Comparison of ENCODE assay signal across 11 mouse cellular contexts in genomic region chr6:114283278-114283770, GRCm38 (mm10). TPM values are rescaled to one million over a fixed set of nuclear protein-coding genes. Genes with fewer than 3 reads are reported as not detected.
DNase-seq lines count a peak whose midpoint lies in the region; ATAC-seq and TF ChIP-seq lines count a peak whose summit lies in the region.
"Had no signal": no experiment of that assay in that cellular context is flagged by ENCODE, and none has a peak within 500 bp of the region (broad histone marks: within the 10 kb centered on the region; RNA-seq: fewer than 3 reads in every experiment).

No protein-coding gene starts in this region.

- no peak for DNase-seq in heart, embryonic 10.5 days (ENCODE audit: low spot score)
- peak; percentile 19 for DNase-seq in hindbrain, embryonic 10.5 days (ENCODE audit: low spot score)
- no peak for DNase-seq in lung, postnatal 0 days (ENCODE audit: low spot score)
- no peak for DNase-seq in adrenal gland, postnatal 25 days
- DNase-seq in gastrocnemius, postnatal 10 days = no peak

- H3K27ac ChIP-seq in heart, embryonic 10.5 days = no peak overlapping the region
- H3K27ac ChIP-seq in heart, embryonic 11.5 days (ENCODE audit: low read depth, low read length) = no peak overlapping the region
- peak overlapping the region; percentile 94 for H3K27ac ChIP-seq in cortical plate, adult 2 months (ENCODE audit: insufficient read depth, low read length)
- H3K27ac ChIP-seq in hindbrain, embryonic 10.5 days = peak overlapping the region; percentile 77
- H3K27ac ChIP-seq in midbrain, embryonic 15.5 days = peak overlapping the region; percentile 81
- no peak overlapping the region for H3K27ac ChIP-seq in lung, postnatal 0 days (ENCODE audit: low read length)
- H3K27ac ChIP-seq: heart, embryonic 15.5 days; limb, embryonic 15.5 days had no signal

- peaks cover 89% of the 10 kb centered on the region for H3K27me3 ChIP-seq in heart, embryonic 10.5 days (ENCODE audit: insufficient read depth, poor library complexity, severe bottlenecking)
- peaks cover 78% of the 10 kb centered on the region for H3K27me3 ChIP-seq in heart, embryonic 11.5 days (ENCODE audit: control insufficient read depth, insufficient read depth, low read length)
- H3K27me3 ChIP-seq in hindbrain, embryonic 10.5 days (ENCODE audit: insufficient read depth, poor library complexity, severe bottlenecking) = peaks cover 95% of the 10 kb centered on the region
- no peaks in the 10 kb centered on the region for H3K27me3 ChIP-seq in midbrain, embryonic 15.5 days (replicated peaks)
- H3K27me3 ChIP-seq in lung, postnatal 0 days (replicated peaks; ENCODE audit: insufficient read depth, low read length) = peaks cover 40% of the 10 kb centered on the region

- no peaks in the 10 kb centered on the region for H3K36me3 ChIP-seq in heart, embryonic 10.5 days
- H3K36me3 ChIP-seq in heart, embryonic 11.5 days (ENCODE audit: control insufficient read depth, insufficient read depth, low read length) = no peaks in the 10 kb centered on the region
- no peaks in the 10 kb centered on the region for H3K36me3 ChIP-seq in hindbrain, embryonic 10.5 days
- no peaks in the 10 kb centered on the region for H3K36me3 ChIP-seq in midbrain, embryonic 15.5 days (replicated peaks)
- H3K36me3 ChIP-seq in lung, postnatal 0 days (ENCODE audit: insufficient read depth, low read length) = no peaks in the 10 kb centered on the region
- H3K36me3 ChIP-seq: heart, embryonic 15.5 days; limb, embryonic 15.5 days had no signal

- H3K4me1 ChIP-seq in heart, embryonic 10.5 days = peaks cover 13% of the 10 kb centered on the region
- H3K4me1 ChIP-seq in heart, embryonic 11.5 days (ENCODE audit: control insufficient read depth, insufficient read depth, low read length) = peaks cover 5% of the 10 kb centered on the region
- H3K4me1 ChIP-seq in cortical plate, adult 2 months (ENCODE audit: control insufficient read depth, insufficient read depth, low read length) = peaks cover 5% of the 10 kb centered on the region
- H3K4me1 ChIP-seq in hindbrain, embryonic 10.5 days (replicated peaks) = peaks cover 30% of the 10 kb centered on the region
- H3K4me1 ChIP-seq in midbrain, embryonic 15.5 days = peaks cover 56% of the 10 kb centered on the region
- H3K4me1 ChIP-seq in lung, postnatal 0 days (ENCODE audit: insufficient read depth, low read depth, low read length) = no peaks in the 10 kb centered on the region

- no peak overlapping the region for H3K9ac ChIP-seq in heart, embryonic 11.5 days (ENCODE audit: low read depth, low read length)
- peak overlapping the region; percentile 85 for H3K9ac ChIP-seq in midbrain, embryonic 15.5 days
- no peak overlapping the region for H3K9ac ChIP-seq in lung, postnatal 0 days (replicated peaks; ENCODE audit: low read depth)
- H3K9ac ChIP-seq: heart, embryonic 15.5 days; limb, embryonic 15.5 days had no signal

- WGBS in heart, embryonic 10.5 days = 18% methylated on average over 8 of the region's 8 CpGs
- WGBS in heart, embryonic 11.5 days (ENCODE audit: insufficient replicate concordance) = 24% methylated on average over 8 of the region's 8 CpGs
- WGBS in hindbrain, embryonic 10.5 days = 10% methylated on average over 8 of the region's 8 CpGs
- WGBS in midbrain, embryonic 15.5 days = 5% methylated on average over 8 of the region's 8 CpGs
- WGBS in lung, postnatal 0 days = 11% methylated on average over 8 of the region's 8 CpGs

- no peak for TF ChIP-seq EP300 in lung, postnatal 0 days (IDR thresholded peaks at IDR 0.05)

- H3K4me2 ChIP-seq in heart, embryonic 11.5 days = no peak overlapping the region
- peak overlapping the region; percentile 62 for H3K4me2 ChIP-seq in midbrain, embryonic 15.5 days
- no peak overlapping the region for H3K4me2 ChIP-seq in lung, postnatal 0 days (replicated peaks; ENCODE audit: low read depth, low read length)

- TF ChIP-seq POLR2A in cortical plate, adult 2 months (IDR thresholded peaks at IDR 0.05; ENCODE audit: extremely low read depth, insufficient read depth, low read length) = no peak

- ATAC-seq in heart, embryonic 11.5 days (replicated peaks; ENCODE audit: insufficient number of reproducible peaks, low FRiP score, low TSS enrichment) = no peak
- ATAC-seq in midbrain, embryonic 15.5 days (replicated peaks) = no peak
- ATAC-seq in lung, postnatal 0 days = no peak

- H3K4me3 ChIP-seq in heart, embryonic 10.5 days = peak overlapping the region; percentile 46; the same call in 1 of the 2 replicates
- no peak overlapping the region for H3K4me3 ChIP-seq in heart, embryonic 11.5 days (ENCODE audit: low read depth, low read length)
- H3K4me3 ChIP-seq in cortical plate, adult 2 months (ENCODE audit: insufficient read depth, low read length) = peak overlapping the region; percentile 73
- H3K4me3 ChIP-seq in hindbrain, embryonic 10.5 days = peak overlapping the region; percentile 53
- H3K4me3 ChIP-seq in midbrain, embryonic 15.5 days = peak overlapping the region; percentile 78
- H3K4me3 ChIP-seq in lung, postnatal 0 days (ENCODE audit: low read depth, low read length) = no peak overlapping the region

- no peak for TF ChIP-seq CTCF in cortical plate, adult 2 months (IDR thresholded peaks at IDR 0.05; ENCODE audit: extremely low read depth, insufficient read depth, low read length)
- no peak for TF ChIP-seq CTCF in lung, postnatal 0 days (IDR thresholded peaks at IDR 0.05)

- H3K9me3 ChIP-seq in heart, embryonic 10.5 days = no peaks in the 10 kb centered on the region
- H3K9me3 ChIP-seq in heart, embryonic 11.5 days (replicated peaks; ENCODE audit: control insufficient read depth, low read length) = no peaks in the 10 kb centered on the region
- no peaks in the 10 kb centered on the region for H3K9me3 ChIP-seq in hindbrain, embryonic 10.5 days
- H3K9me3 ChIP-seq in midbrain, embryonic 15.5 days = no peaks in the 10 kb centered on the region
- H3K9me3 ChIP-seq in lung, postnatal 0 days (ENCODE audit: low read length) = no peaks in the 10 kb centered on the region
- H3K9me3 ChIP-seq: heart, embryonic 15.5 days; limb, embryonic 15.5 days had no signal

RNA-seq across cellular contexts. Expression of gene Slc6a1, which starts 0.9 kb away (rescaled TPM):
- 0.48 and 0.54 TPM in 2 replicates for polyA plus RNA-seq in heart, embryonic 10.5 days (2016; fragmentation: Nextera tagmentation; extraction: Ambion mirVana)
- polyA plus RNA-seq in heart, embryonic 11.5 days (2014; fragmentation: Nextera tagmentation; extraction: Ambion mirVana) = 0.23 and 0.26 TPM in 2 replicates
- 363 and 392 TPM in 2 replicates for polyA plus RNA-seq in cortical plate, adult 2 months (2012; rRNA removed)
- 3.7 and 15.2 TPM in 2 replicates for polyA plus RNA-seq in hindbrain, embryonic 10.5 days (2016; fragmentation: Nextera tagmentation; extraction: Ambion mirVana)
- 145 and 155 TPM in 2 replicates for polyA plus RNA-seq in midbrain, embryonic 15.5 days (2015; fragmentation: Nextera tagmentation; extraction: Ambion mirVana)
- polyA plus RNA-seq in lung, postnatal 0 days (2015; fragmentation: Nextera tagmentation; extraction: Ambion mirVana) = not detected in 2 replicates
- total RNA-seq in adrenal gland, postnatal 25 days (2021) = not detected in 2 replicates
- under 1 TPM; 0.75 to 0.87 TPM for total RNA-seq in gastrocnemius, postnatal 10 days (2021)
- total RNA-seq: adrenal gland, adult 18-20 months had no signal

Comparison
In these comparisons a context has a peak if more than half of its experiments do, and no peak if none do; other contexts are left out.
1. H3K4me3 ChIP-seq: peak in heart, embryonic 10.5 days (single experiment), cortical plate, adult 2 months (single experiment), hindbrain, embryonic 10.5 days (single experiment) and midbrain, embryonic 15.5 days (single experiment); none in heart, embryonic 11.5 days (single experiment) and lung, postnatal 0 days (single experiment).
2. H3K27ac ChIP-seq: peak in cortical plate, adult 2 months (single experiment), hindbrain, embryonic 10.5 days (single experiment) and midbrain, embryonic 15.5 days (single experiment); none in heart, embryonic 10.5 days (single experiment), heart, embryonic 11.5 days (single experiment) and lung, postnatal 0 days (single experiment).